Mouse (Mus musculus) effector memory CD4-positive, alpha-beta T cell, adult 7 months (primary cell): ENCODE data around the gene Ccdc114. TPM values are rescaled to one million over a fixed set of nuclear protein-coding genes. Genes with fewer than 3 reads are reported as not detected.

Experiments used
- polyA plus RNA-seq: library from polyadenylated mRNA; unstranded; fragments of 100-300 nt; shearing (Covaris generic); gene quantifications from one replicate; pipeline ENCODE4 v1.2.1, GENCODE M21; 2017

The Ccdc114 gene
- 1.2 TPM for polyA plus RNA-seq

DNA sequence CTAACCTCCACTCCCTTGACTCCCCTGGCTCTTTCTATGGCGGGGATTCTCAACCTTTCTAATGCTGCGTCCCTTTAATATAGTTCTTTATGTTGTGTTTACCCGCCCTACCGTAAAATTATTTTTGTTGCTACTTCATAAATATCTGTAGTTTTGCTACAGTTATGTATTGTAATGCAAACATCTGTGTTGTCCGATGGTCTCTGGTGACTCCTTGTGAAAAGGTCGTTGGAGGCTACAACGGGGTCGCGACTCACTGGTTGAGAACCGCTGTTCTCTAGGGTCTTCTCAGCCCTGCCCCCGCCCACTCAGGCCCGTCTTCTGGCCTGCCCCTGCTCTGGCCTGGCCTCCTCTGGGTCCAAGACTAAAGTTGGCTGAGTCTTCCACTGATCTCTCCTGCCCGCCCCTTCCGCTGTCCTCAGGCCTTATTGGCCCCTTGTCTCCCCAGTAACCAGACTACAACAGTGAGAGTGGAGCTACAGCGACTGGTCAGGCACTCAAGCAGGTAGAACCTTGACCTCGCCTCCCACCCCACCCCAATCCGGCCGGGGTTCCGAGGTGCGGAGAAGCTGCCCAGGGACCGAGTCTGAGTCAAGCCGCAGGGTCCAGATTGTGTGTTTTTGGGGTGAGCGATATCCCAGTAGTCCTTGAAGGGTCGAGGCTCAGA, at the start of gene Ccdc114:
Ccdc114 (plus strand) TSS at position 311 of the 667 bp plus-strand sequence.

DNA sequence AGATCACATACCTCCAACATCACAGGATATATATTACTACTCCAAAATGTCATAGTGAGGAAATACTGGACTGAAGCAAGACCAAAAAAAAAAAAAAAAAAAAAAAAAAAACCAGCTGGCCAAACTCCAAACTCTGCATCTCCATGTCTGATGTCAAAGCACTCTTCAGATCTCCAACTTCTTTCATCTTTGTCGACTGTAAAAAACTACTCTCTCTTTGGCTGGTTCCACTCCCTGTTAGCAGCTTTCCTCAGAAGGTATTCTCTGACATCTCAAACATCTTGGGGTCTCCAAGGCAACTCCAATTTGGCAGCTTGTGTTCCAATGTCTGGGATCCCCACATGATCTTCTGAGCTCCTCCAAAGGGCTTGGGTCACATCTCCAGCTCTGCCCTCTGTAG, 45.6 kb upstream of the Ccdc114 start, which contains the start of gene Grin2d:
Grin2d (minus strand) TSS at position 101 of the 400 bp plus-strand sequence.

DNA sequence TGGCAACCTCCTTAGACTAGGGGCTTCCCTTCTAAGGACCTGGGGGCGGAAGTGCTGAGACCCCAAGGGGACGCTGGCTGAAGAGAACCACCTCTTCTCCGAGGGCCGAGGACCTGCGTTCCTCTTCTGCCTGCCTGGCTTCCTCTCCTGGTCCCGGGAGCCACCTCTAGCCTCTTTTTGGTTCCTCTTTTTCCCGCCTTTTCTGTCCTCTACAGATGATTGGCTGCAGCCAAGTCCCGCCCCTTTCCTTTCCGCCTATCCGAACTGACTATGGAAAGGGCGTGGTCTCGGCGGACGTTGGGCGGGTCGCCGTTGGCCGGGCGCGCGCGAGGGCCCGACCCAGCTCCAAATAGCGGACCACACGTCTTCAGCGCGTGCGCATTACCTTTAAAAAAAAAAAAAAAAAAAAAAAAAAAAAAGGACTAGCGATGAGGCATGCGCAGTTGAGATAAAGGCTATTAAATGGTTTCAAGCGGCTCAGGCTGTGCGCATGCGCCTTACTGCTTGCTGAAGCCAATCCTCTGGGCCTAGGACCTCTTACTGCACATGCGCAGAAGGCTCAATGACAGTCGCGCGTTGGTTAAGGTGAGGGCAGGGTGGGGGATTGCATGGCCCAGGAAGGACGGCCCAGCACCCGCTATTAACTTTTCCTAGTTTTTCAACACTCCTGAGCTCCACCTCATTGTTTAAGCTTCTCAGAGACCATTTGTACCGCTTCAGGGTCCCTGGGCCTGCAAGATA, 27.2 kb upstream of the Ccdc114 start, which contains the start of the genes Syngr4 and Tmem143:
Syngr4 (minus strand) TSS at position 198 of the 741 bp plus-strand sequence.
Tmem143 (plus strand) TSS at position 425 of the 741 bp plus-strand sequence.

DNA sequence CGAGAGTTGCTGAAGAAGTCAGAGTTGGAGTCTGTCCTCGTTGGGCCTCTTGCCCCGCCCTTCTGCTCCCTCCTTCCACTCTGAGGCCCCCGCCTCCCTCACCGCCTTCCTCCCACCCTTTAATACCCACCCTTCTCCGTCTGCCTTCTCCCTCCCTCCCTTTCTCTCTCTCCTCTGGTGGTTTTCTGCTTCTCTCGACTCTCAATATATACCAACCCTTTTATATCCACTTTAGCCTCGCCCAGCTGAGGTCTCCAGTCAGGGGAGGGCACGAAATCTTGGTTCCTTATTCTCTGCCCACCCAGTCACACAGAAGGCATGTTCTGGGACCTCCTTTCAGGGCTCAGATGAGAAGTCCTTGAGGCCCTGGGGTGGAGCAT, 2.6 kb upstream of the Ccdc114 start, which contains the start of gene Emp3:
Emp3 (minus strand) TSS at position 163 of the 380 bp plus-strand sequence.

Other genes with a start within 250 kb of the Ccdc114 start
- not detected for gene Ntn5, start 240.1 kb upstream of the Ccdc114 start, polyA plus RNA-seq
- gene Sec1, start 229.7 kb upstream of the Ccdc114 start, polyA plus RNA-seq: not detected
- 1.3 TPM for gene Car11, start 224.2 kb upstream of the Ccdc114 start, polyA plus RNA-seq
- gene Dbp, start 219.0 kb upstream of the Ccdc114 start, polyA plus RNA-seq: 7.4 TPM
- gene Rpl18, start 208.6 kb upstream of the Ccdc114 start, polyA plus RNA-seq: 1,531 TPM
- gene Sphk2, start 206.1 kb upstream of the Ccdc114 start, polyA plus RNA-seq: 17.9 TPM
- gene Fam83e, start 202.9 kb upstream of the Ccdc114 start, polyA plus RNA-seq: 0.57 TPM
- gene Spaca4, start 198.3 kb upstream of the Ccdc114 start, polyA plus RNA-seq: not detected
- 0.13 TPM for gene Lmtk3, start 140.3 kb upstream of the Ccdc114 start, polyA plus RNA-seq
- gene Sult2b1, start 139.4 kb upstream of the Ccdc114 start, polyA plus RNA-seq: 13.1 TPM
- 153 TPM for gene Cyth2, start 109.5 kb upstream of the Ccdc114 start, polyA plus RNA-seq
- gene Kcnj14, start 99.3 kb upstream of the Ccdc114 start, polyA plus RNA-seq: 0.46 TPM
- 34.7 TPM for gene Grwd1, start 93.1 kb upstream of the Ccdc114 start, polyA plus RNA-seq
- 55.4 TPM for gene Kdelr1, start 51.3 kb upstream of the Ccdc114 start, polyA plus RNA-seq
- 0.84 TPM for gene Grin2d, start 45.7 kb upstream of the Ccdc114 start, polyA plus RNA-seq
- not detected for gene Syngr4, start 27.4 kb upstream of the Ccdc114 start, polyA plus RNA-seq
- gene Tmem143, start 27.1 kb upstream of the Ccdc114 start, polyA plus RNA-seq: 3.7 TPM
- 436 TPM for gene Emp3, start 2.7 kb upstream of the Ccdc114 start, polyA plus RNA-seq
- 0.10 TPM for gene Abcc6, start 106.2 kb downstream of the Ccdc114 start, polyA plus RNA-seq
- gene Nomo1, start 109.6 kb downstream of the Ccdc114 start, polyA plus RNA-seq: 24.0 TPM
- 0.16 TPM for gene Kcnj11, start 176.7 kb downstream of the Ccdc114 start, polyA plus RNA-seq